Mouse (Mus musculus): ENCODE data around the gene Svep1.

- TF ChIP-seq POLR2A (IDR thresholded peaks at IDR 0.05; ENCODE audit: extremely low read depth, insufficient read depth, low read length) (no peak), CTCF (IDR thresholded peaks at IDR 0.05; ENCODE audit: low read depth, low read length) (no peak)
Measured at GRCm38 (mm10) chr4:58009024-58009423, 197.6 kb downstream of the Svep1 start, which contains the start of gene Txndc8.
